ENCODE assay signal across 23 mouse cellular contexts in genomic region chr2:123047321-123047720, GRCm38 (mm10).
DNase-seq lines count a peak whose midpoint lies in the region; ATAC-seq and TF ChIP-seq lines count a peak whose summit lies in the region.
"Had no signal": no experiment of that assay in that cellular context is flagged by ENCODE, and none has a peak within 500 bp of the region (broad histone marks: within the 10 kb centered on the region; RNA-seq: fewer than 3 reads in every experiment).

No protein-coding gene starts in this region.

- no peak overlapping the region for H3K27ac ChIP-seq in forebrain, embryonic 16.5 days (ENCODE audit: low read length)
- H3K27ac ChIP-seq in forebrain, embryonic 13.5 days = no peak overlapping the region
- H3K27ac ChIP-seq in hindbrain, postnatal 0 days = no peak overlapping the region
- H3K27ac ChIP-seq in hindbrain, embryonic 16.5 days (ENCODE audit: low read depth, low read length) = no peak overlapping the region
- H3K27ac ChIP-seq: embryonic facial prominence, embryonic 13.5 days; embryonic facial prominence, embryonic 15.5 days had no signal

- no peak overlapping the region for H3K9ac ChIP-seq in forebrain, embryonic 16.5 days (replicated peaks; ENCODE audit: low read depth, low read length)
- no peak overlapping the region for H3K9ac ChIP-seq in forebrain, embryonic 13.5 days
- no peak overlapping the region for H3K9ac ChIP-seq in hindbrain, postnatal 0 days (replicated peaks; ENCODE audit: low read length)
- no peak overlapping the region for H3K9ac ChIP-seq in hindbrain, embryonic 16.5 days (ENCODE audit: low read depth, low read length)
- H3K9ac ChIP-seq: embryonic facial prominence, embryonic 13.5 days; embryonic facial prominence, embryonic 15.5 days had no signal

- H3K36me3 ChIP-seq in forebrain, embryonic 16.5 days (ENCODE audit: control insufficient read depth, insufficient read depth) = no peaks in the 10 kb centered on the region
- no peaks in the 10 kb centered on the region for H3K36me3 ChIP-seq in forebrain, embryonic 13.5 days (ENCODE audit: poor library complexity, severe bottlenecking)
- no peaks in the 10 kb centered on the region for H3K36me3 ChIP-seq in hindbrain, postnatal 0 days (ENCODE audit: insufficient read depth, low read length)
- H3K36me3 ChIP-seq in hindbrain, embryonic 16.5 days (ENCODE audit: control insufficient read depth, insufficient read depth, low read length) = no peaks in the 10 kb centered on the region
- H3K36me3 ChIP-seq: embryonic facial prominence, embryonic 13.5 days; embryonic facial prominence, embryonic 15.5 days; G1E had no signal

- no peaks in the 10 kb centered on the region for H3K27me3 ChIP-seq in forebrain, embryonic 16.5 days (replicated peaks; ENCODE audit: control insufficient read depth, insufficient read depth, low read length)
- no peaks in the 10 kb centered on the region for H3K27me3 ChIP-seq in forebrain, embryonic 13.5 days
- no peaks in the 10 kb centered on the region for H3K27me3 ChIP-seq in hindbrain, postnatal 0 days (ENCODE audit: insufficient read depth, low read length)
- H3K27me3 ChIP-seq in hindbrain, embryonic 16.5 days (replicated peaks; ENCODE audit: control insufficient read depth, insufficient read depth, low read length) = no peaks in the 10 kb centered on the region
- H3K27me3 ChIP-seq: CH12.LX; embryonic facial prominence, embryonic 13.5 days; embryonic facial prominence, embryonic 15.5 days; Patski had no signal

- TF ChIP-seq CTCF in hindbrain, postnatal 0 days (IDR thresholded peaks at IDR 0.05; ENCODE audit: low read depth) = no peak

- peak; percentile 36; the same call in 1 of the 2 replicates for ATAC-seq in forebrain, embryonic 16.5 days
- ATAC-seq in forebrain, embryonic 13.5 days = no peak
- ATAC-seq in hindbrain, postnatal 0 days = no peak
- ATAC-seq in hindbrain, embryonic 16.5 days = no peak
- ATAC-seq: activated CD4-positive, CD25-positive, alpha-beta regulatory T cell, adult 4 months; CD4-positive, CD25-positive, alpha-beta regulatory T cell, adult 4 months; Patski had no signal

- H3K4me1 ChIP-seq in forebrain, embryonic 16.5 days (replicated peaks; ENCODE audit: control insufficient read depth, insufficient read depth, low read length) = no peaks in the 10 kb centered on the region
- no peaks in the 10 kb centered on the region for H3K4me1 ChIP-seq in forebrain, embryonic 13.5 days
- no peaks in the 10 kb centered on the region for H3K4me1 ChIP-seq in hindbrain, postnatal 0 days (ENCODE audit: insufficient read depth, low read length)
- H3K4me1 ChIP-seq in hindbrain, embryonic 16.5 days (ENCODE audit: control insufficient read depth, insufficient read depth, low read depth, low read length) = no peaks in the 10 kb centered on the region
- H3K4me1 ChIP-seq: embryonic facial prominence, embryonic 13.5 days; embryonic facial prominence, embryonic 15.5 days had no signal

- H3K9me3 ChIP-seq in forebrain, embryonic 16.5 days (ENCODE audit: control insufficient read depth, low read length) = no peaks in the 10 kb centered on the region
- no peaks in the 10 kb centered on the region for H3K9me3 ChIP-seq in forebrain, embryonic 13.5 days (replicated peaks)
- H3K9me3 ChIP-seq in hindbrain, postnatal 0 days (ENCODE audit: low read length) = no peaks in the 10 kb centered on the region
- no peaks in the 10 kb centered on the region for H3K9me3 ChIP-seq in hindbrain, embryonic 16.5 days (ENCODE audit: control insufficient read depth, low read length)
- H3K9me3 ChIP-seq: embryonic facial prominence, embryonic 13.5 days; embryonic facial prominence, embryonic 15.5 days had no signal

- DNase-seq in cerebellum, postnatal 10 days = peak; percentile 22 to 30
- no peak for DNase-seq in cerebellum, adult 9-10 months
- peak; percentile 5 for DNase-seq in hindbrain, postnatal 0 days (ENCODE audit: low spot score)
- DNase-seq: adrenal gland, adult 8-10 months; adrenal gland, postnatal 14 days; adrenal gland, postnatal 36 days; B cell, adult 2 months; cerebellum, adult 11 months; cerebellum, adult 18-20 months; cerebellum, adult 8-10 months; cerebellum, postnatal 36 days; embryo, embryonic 11 days had no signal

- H3K4me3 ChIP-seq in forebrain, embryonic 16.5 days (replicated peaks; ENCODE audit: low read length) = no peak overlapping the region
- no peak overlapping the region for H3K4me3 ChIP-seq in forebrain, embryonic 13.5 days
- H3K4me3 ChIP-seq in hindbrain, postnatal 0 days (ENCODE audit: low read length) = no peak overlapping the region
- no peak overlapping the region for H3K4me3 ChIP-seq in hindbrain, embryonic 16.5 days (ENCODE audit: low read length)
- H3K4me3 ChIP-seq: embryonic facial prominence, embryonic 13.5 days; embryonic facial prominence, embryonic 15.5 days; erythroblast, embryonic 14.5 days had no signal

- H3K4me2 ChIP-seq in forebrain, embryonic 16.5 days (ENCODE audit: low read length) = no peak overlapping the region
- H3K4me2 ChIP-seq in forebrain, embryonic 13.5 days = no peak overlapping the region
- no peak overlapping the region for H3K4me2 ChIP-seq in hindbrain, postnatal 0 days (ENCODE audit: low read depth, low read length)
- no peak overlapping the region for H3K4me2 ChIP-seq in hindbrain, embryonic 16.5 days (ENCODE audit: low read length)
- H3K4me2 ChIP-seq: embryonic facial prominence, embryonic 13.5 days; embryonic facial prominence, embryonic 15.5 days had no signal
